Mouse (Mus musculus) small intestine, adult 2 months (tissue): ENCODE measurements at regions not wholly inside any gene's neighbourhood (a gene's known extent, or its start where the extent isn't known, plus 50 kb on each side); places are given as distances from the start of the nearest gene placed in this dataset.

Source experiments
- H3K27ac ChIP-seq: fragments of 200-500 bp; 2 replicates; pipeline ENCODE4 v1.5.1; 2012; ENCODE audit warnings: low read depth, low read length, control low read depth, inconsistent platforms; ENCODE audit not compliant: insufficient read depth
- H3K27me3 ChIP-seq: fragments of 200-500 bp; 2 replicates; pipeline ENCODE4 v1.6.1; 2012; ENCODE audit warnings: mild to moderate bottlenecking, moderate library complexity, low read length, inconsistent platforms; ENCODE audit not compliant: control insufficient read depth, insufficient read depth
- H3K36me3 ChIP-seq: fragments of 200-500 bp; 2 replicates; pipeline ENCODE4 v1.6.1; 2012; ENCODE audit warnings: mild to moderate bottlenecking, low read length, control low read depth, inconsistent platforms; ENCODE audit not compliant: control insufficient read depth, insufficient read depth
- H3K4me1 ChIP-seq: fragments of 200-500 bp; 2 replicates; pipeline ENCODE4 v1.6.1; 2012; ENCODE audit warnings: low read length, inconsistent platforms, mixed read lengths; ENCODE audit not compliant: control insufficient read depth, insufficient read depth, insufficient read length
- H3K4me3 ChIP-seq: fragments of 200-500 bp; 2 replicates; pipeline ENCODE4 v1.5.1; 2012; ENCODE audit warnings: low read depth, mild to moderate bottlenecking, control low read depth, inconsistent platforms, low read length, moderate library complexity
- CTCF ChIP-seq: fragments of 200-500 bp; IDR thresholded peaks from 2 replicates; pipeline ENCODE4 v1.5.1; 2012; ENCODE audit warnings: low read depth, mild to moderate bottlenecking, control low read depth, inconsistent platforms, low read length, moderate library complexity, mixed read lengths; ENCODE audit not compliant: insufficient replicate concordance, insufficient read length; ENCODE audit errors: extremely low read depth
- POLR2A ChIP-seq: fragments of 200-500 bp; IDR thresholded peaks from 2 replicates; pipeline ENCODE4 v1.6.1; 2012; ENCODE audit warnings: low read depth, mild to moderate bottlenecking, control low read depth, inconsistent platforms, low read length, moderate library complexity
- WGBS: fragments of 180-500 bp; shearing (Covaris S2); methylation state at CpG from one replicate; pipeline ENCODE4 v1.1.7; 2018; 5-methylcytosine and 5-hydroxymethylcytosine counted together

- WGBS = 80% methylated on average over 9 of the region's 9 CpGs
- TF ChIP-seq CTCF (no peak), POLR2A (no peak)
- Histone ChIP-seq H3K4me3 (no peak overlapping the region), H3K27ac (no peak overlapping the region), H3K4me1 (no peaks in the 10 kb centered on the region), H3K27me3 (no peaks in the 10 kb centered on the region), H3K36me3 (no peaks in the 10 kb centered on the region)
Observed at GRCm38 (mm10) chr3:144348431-144348830, 143.4 kb upstream of the Lmo4 start.

DNA sequence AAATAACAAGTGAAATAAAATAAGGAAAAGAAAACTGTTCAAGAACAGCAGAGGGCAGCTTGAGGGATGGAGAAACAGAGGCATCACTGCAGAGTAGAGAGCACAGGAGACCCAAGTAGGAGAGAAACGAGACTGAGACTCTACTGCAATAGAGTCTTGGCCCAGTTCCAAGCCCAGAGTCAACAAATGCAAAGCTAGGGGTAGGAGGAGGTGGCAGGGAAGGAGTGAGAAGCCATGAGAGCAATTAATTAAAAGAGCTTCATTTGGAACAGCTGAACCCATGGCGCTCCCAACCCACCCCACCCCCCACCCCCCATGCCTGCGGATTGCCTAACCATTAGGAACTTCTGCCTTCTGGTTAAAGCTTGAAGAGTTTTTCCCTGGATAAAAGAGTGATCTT lies 130.2 kb upstream of the Lmo4 start:
- Histone ChIP-seq H3K36me3 (no peaks in the 10 kb centered on the region), H3K27ac (no peak overlapping the region), H3K4me3 (no peak overlapping the region), H3K27me3 (no peaks in the 10 kb centered on the region), H3K4me1 (no peaks in the 10 kb centered on the region)
- 37% methylated on average over 3 of the region's 3 CpGs for WGBS
- no peak for TF ChIP-seq CTCF
- TF ChIP-seq POLR2A = no peak

- TF ChIP-seq CTCF = no peak
- no peak for TF ChIP-seq POLR2A
- Histone ChIP-seq H3K27ac (no peak overlapping the region), H3K27me3 (no peaks in the 10 kb centered on the region), H3K4me1 (no peaks in the 10 kb centered on the region), H3K36me3 (no peaks in the 10 kb centered on the region), H3K4me3 (no peak overlapping the region)
- WGBS = 73% methylated on average over 5 of the region's 5 CpGs
Observed at GRCm38 (mm10) chr3:144334201-144334600, 129.2 kb upstream of the Lmo4 start.

GRCm38 (mm10) chr3:144332353-144332752 lies 127.3 kb upstream of the Lmo4 start:
- TF ChIP-seq CTCF = no peak
- TF ChIP-seq POLR2A = no peak
- 28% methylated on average over 5 of the region's 5 CpGs for WGBS
- H3K4me1 ChIP-seq = no peaks in the 10 kb centered on the region
- no peak overlapping the region for H3K4me3 ChIP-seq
- no peak overlapping the region for H3K27ac ChIP-seq
- H3K27me3 ChIP-seq = no peaks in the 10 kb centered on the region
- no peaks in the 10 kb centered on the region for H3K36me3 ChIP-seq

DNA sequence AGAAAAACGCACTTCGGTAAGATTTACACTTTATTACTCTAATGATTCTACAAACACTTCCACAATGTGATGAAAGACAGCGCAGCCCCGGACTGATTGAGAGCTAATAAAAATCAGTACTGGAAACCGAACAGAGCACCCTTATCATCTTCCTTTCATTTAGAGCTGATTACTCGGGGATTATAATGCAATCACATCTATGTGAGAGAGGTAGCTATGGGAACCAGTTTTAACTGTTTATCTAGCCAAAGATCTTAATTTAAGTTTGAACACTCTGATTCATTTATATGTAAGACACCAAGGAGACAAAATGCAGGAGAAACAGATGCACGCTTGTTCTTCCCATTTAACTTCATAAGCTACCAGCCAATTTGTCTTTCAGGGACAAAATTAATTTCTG lies 124.1 kb upstream of the Lmo4 start:
- Histone ChIP-seq H3K27ac (no peak overlapping the region), H3K4me1 (no peaks in the 10 kb centered on the region), H3K4me3 (no peak overlapping the region), H3K27me3 (no peaks in the 10 kb centered on the region), H3K36me3 (no peaks in the 10 kb centered on the region)
- TF ChIP-seq CTCF (no peak), POLR2A (no peak)
- WGBS = 30% methylated on average over 7 of the region's 7 CpGs

GRCm38 (mm10) chr3:144327235-144327760 lies 122.3 kb upstream of the Lmo4 start:
- no peak for TF ChIP-seq CTCF
- TF ChIP-seq POLR2A = no peak
- Histone ChIP-seq H3K4me1 (no peaks in the 10 kb centered on the region), H3K27me3 (no peaks in the 10 kb centered on the region), H3K36me3 (no peaks in the 10 kb centered on the region), H3K27ac (no peak overlapping the region), H3K4me3 (no peak overlapping the region)
- 92% methylated on average over 8 of the region's 8 CpGs for WGBS

- TF ChIP-seq POLR2A (no peak), CTCF (no peak)
- Histone ChIP-seq H3K4me1 (no peaks in the 10 kb centered on the region), H3K27ac (no peak overlapping the region), H3K4me3 (no peak overlapping the region), H3K36me3 (no peaks in the 10 kb centered on the region), H3K27me3 (no peaks in the 10 kb centered on the region)
- 80% methylated on average over 2 of the region's 2 CpGs for WGBS
Observed at GRCm38 (mm10) chr3:144324974-144325373, 120.0 kb upstream of the Lmo4 start.
